Mouse (Mus musculus): ENCODE results near the gene Ctbp1. TPM values are rescaled to one million over a fixed set of nuclear protein-coding genes. Genes with fewer than 3 reads are reported as not detected.

Gene Ctbp1
- polyA plus RNA-seq, 1 experiment from 2014 or later, result 414 TPM

GRCm38 (mm10) chr5:33272845-33273776 lies 1.7 kb downstream of the Ctbp1 start:
- TF ChIP-seq CTCF (IDR thresholded peaks at IDR 0.05; ENCODE audit: low read depth), result no peak
- DNase-seq, result no peak
- peak overlapping the region; percentile 95; the same call in 1 of the 2 replicates for H3K27ac ChIP-seq (ENCODE audit: low read depth)
- peak overlapping the region; percentile 92 for H3K9ac ChIP-seq
- H3K4me1 ChIP-seq (ENCODE audit: insufficient read depth), result peaks cover 6% of the 10 kb centered on the region; the same call in 1 of the 2 replicates
- peaks cover 38% of the 10 kb centered on the region for H3K36me3 ChIP-seq (ENCODE audit: insufficient read depth)
- H3K27me3 ChIP-seq (ENCODE audit: insufficient read depth, low read length), result no peaks in the 10 kb centered on the region
- no peaks in the 10 kb centered on the region for H3K9me3 ChIP-seq (ENCODE audit: low read depth, low read length)
- 65% methylated on average over 7 of the region's 7 CpGs for WGBS
- no peak for ATAC-seq (ENCODE audit: insufficient read depth)
- peak overlapping the region; percentile 76 for H3K4me3 ChIP-seq (ENCODE audit: low read depth, low read length)
- peak overlapping the region; percentile 94 for H3K4me2 ChIP-seq

- peak overlapping the region; percentile 26 for H3K9ac ChIP-seq
- WGBS, result 84% methylated on average over 7 of the region's 7 CpGs
- 0 out of 2 replicates have a peak overlapping the region, but pooled peaks have one; percentile 94 for H3K4me2 ChIP-seq
- ATAC-seq (ENCODE audit: insufficient read depth) (no peak), DNase-seq (no peak)
- no peaks in the 10 kb centered on the region for H3K27me3 ChIP-seq (ENCODE audit: insufficient read depth, low read length)
- no peak overlapping the region for H3K4me3 ChIP-seq (ENCODE audit: low read depth, low read length)
- peaks cover 6% of the 10 kb centered on the region; the same call in 1 of the 2 replicates for H3K4me1 ChIP-seq (ENCODE audit: insufficient read depth)
- no peaks in the 10 kb centered on the region for H3K9me3 ChIP-seq (ENCODE audit: low read depth, low read length)
- no peak for TF ChIP-seq CTCF (IDR thresholded peaks at IDR 0.05; ENCODE audit: low read depth)
- H3K36me3 ChIP-seq (ENCODE audit: insufficient read depth), result peaks cover 47% of the 10 kb centered on the region
- H3K27ac ChIP-seq (ENCODE audit: low read depth), result no peak overlapping the region
Observed at GRCm38 (mm10) chr5:33272146-33272545, 2.6 kb downstream of the Ctbp1 start.

DNA sequence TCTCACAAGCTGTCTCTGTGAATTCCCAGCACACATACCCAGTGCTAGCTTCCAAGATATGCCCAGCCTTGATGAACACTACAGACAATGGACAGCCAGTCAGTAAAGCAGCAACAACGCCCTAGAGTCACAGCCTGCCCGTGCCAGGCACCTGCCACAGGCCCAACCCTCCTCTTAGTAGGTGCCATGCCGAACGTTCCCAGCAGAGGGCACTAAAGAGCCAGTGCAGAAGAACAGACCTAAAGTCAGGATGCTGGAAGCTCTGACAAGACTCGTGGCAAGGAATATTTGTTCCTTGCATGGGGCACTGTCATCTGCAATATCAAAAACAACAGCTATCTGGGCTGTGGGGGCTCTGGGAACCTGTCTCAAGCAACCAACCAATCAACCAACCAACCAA lies 4.2 kb downstream of the Ctbp1 start:
- ATAC-seq (ENCODE audit: insufficient read depth), result no peak
- peak; percentile 89 for DNase-seq
- Histone ChIP-seq H3K9ac (no peak overlapping the region), H3K9me3 (ENCODE audit: low read depth, low read length) (no peaks in the 10 kb centered on the region), H3K4me3 (ENCODE audit: low read depth, low read length) (no peak overlapping the region), H3K27me3 (ENCODE audit: insufficient read depth, low read length) (no peaks in the 10 kb centered on the region), H3K27ac (ENCODE audit: low read depth) (no peak overlapping the region), H3K4me2 (no peak overlapping the region), H3K4me1 (ENCODE audit: insufficient read depth) (peaks cover 6% of the 10 kb centered on the region; the same call in 1 of the 2 replicates), H3K36me3 (ENCODE audit: insufficient read depth) (peaks cover 63% of the 10 kb centered on the region)
- TF ChIP-seq CTCF (IDR thresholded peaks at IDR 0.05; ENCODE audit: low read depth), result peak; percentile 98
- WGBS, result 11% methylated on average over 5 of the region's 5 CpGs

- ATAC-seq (ENCODE audit: insufficient read depth) (no peak), DNase-seq (peak; percentile 26)
- Histone ChIP-seq H3K9ac (no peak overlapping the region), H3K36me3 (ENCODE audit: insufficient read depth) (peaks cover 100% of the 10 kb centered on the region), H3K9me3 (ENCODE audit: low read depth, low read length) (no peaks in the 10 kb centered on the region), H3K4me1 (ENCODE audit: insufficient read depth) (no peaks in the 10 kb centered on the region), H3K27ac (ENCODE audit: low read depth) (no peak overlapping the region), H3K4me2 (no peak overlapping the region), H3K27me3 (ENCODE audit: insufficient read depth, low read length) (no peaks in the 10 kb centered on the region), H3K4me3 (ENCODE audit: low read depth, low read length) (no peak overlapping the region)
- TF ChIP-seq CTCF (IDR thresholded peaks at IDR 0.05; ENCODE audit: low read depth), result no peak
- 62% methylated on average over 5 of the region's 5 CpGs for WGBS
Observed at GRCm38 (mm10) chr5:33254416-33254815, 20.4 kb downstream of the Ctbp1 start.

DNA sequence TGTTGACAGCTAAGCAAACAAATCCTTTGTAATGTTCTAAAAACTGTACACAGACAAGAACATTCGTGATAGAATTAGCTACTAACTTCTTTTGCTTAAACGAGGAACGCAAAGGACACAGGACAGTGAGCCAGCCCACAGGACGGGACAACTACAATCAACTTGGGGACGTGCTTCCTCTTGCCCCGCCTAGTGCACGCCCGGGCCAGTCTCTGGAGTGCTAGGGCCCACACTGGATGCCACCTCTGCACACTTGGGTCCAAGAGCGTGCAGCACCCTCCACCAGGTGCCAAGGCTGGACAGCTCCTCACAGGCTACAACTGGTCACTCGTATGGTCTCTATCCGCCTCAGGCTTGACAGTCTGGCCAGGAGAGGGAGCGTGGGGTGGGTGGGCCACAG lies 26.6 kb downstream of the Ctbp1 start:
- H3K4me1 ChIP-seq (ENCODE audit: insufficient read depth), result no peaks in the 10 kb centered on the region
- no peak overlapping the region for H3K4me2 ChIP-seq
- H3K36me3 ChIP-seq (ENCODE audit: insufficient read depth), result peaks cover 84% of the 10 kb centered on the region
- DNase-seq (no peak), ATAC-seq (ENCODE audit: insufficient read depth) (no peak)
- H3K9ac ChIP-seq, result no peak overlapping the region
- TF ChIP-seq CTCF (IDR thresholded peaks at IDR 0.05; ENCODE audit: low read depth), result no peak
- 80% methylated on average over 12 of the region's 12 CpGs for WGBS
- no peak overlapping the region for H3K27ac ChIP-seq (ENCODE audit: low read depth)
- no peaks in the 10 kb centered on the region for H3K27me3 ChIP-seq (ENCODE audit: insufficient read depth, low read length)
- no peaks in the 10 kb centered on the region for H3K9me3 ChIP-seq (ENCODE audit: low read depth, low read length)
- no peak overlapping the region for H3K4me3 ChIP-seq (ENCODE audit: low read depth, low read length)

DNA sequence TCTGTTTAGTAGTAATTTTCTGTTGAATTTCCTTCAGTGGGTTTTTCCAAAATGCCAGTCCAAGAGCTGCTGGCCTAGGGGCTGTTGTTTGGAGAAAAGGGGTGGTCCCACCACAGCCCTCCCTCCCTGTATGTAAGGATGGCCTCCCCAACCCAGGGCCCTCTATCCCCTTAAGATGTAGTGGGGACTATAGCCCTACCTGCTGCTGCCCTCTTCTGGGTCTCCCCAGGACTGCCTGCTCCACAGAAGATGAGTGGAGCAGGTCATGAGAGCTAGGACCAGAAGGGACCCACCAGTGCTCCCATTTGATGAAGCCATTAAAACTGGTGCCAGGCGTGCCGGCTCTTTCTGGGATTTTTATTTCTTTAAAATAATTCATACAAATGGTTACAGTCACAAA lies 27.4 kb downstream of the Ctbp1 start:
- H3K36me3 ChIP-seq (ENCODE audit: insufficient read depth), result peaks cover 78% of the 10 kb centered on the region
- no peak overlapping the region for H3K4me3 ChIP-seq (ENCODE audit: low read depth, low read length)
- DNase-seq (peak; percentile 40), ATAC-seq (ENCODE audit: insufficient read depth) (no peak)
- no peaks in the 10 kb centered on the region for H3K4me1 ChIP-seq (ENCODE audit: insufficient read depth)
- H3K27me3 ChIP-seq (ENCODE audit: insufficient read depth, low read length), result no peaks in the 10 kb centered on the region
- WGBS, result 86% methylated on average over 2 of the region's 2 CpGs
- H3K27ac ChIP-seq (ENCODE audit: low read depth), result no peak overlapping the region; the same call in 1 of the 2 replicates
- no peak overlapping the region for H3K9ac ChIP-seq
- H3K4me2 ChIP-seq, result no peak overlapping the region
- peak; percentile 57 for TF ChIP-seq CTCF (IDR thresholded peaks at IDR 0.05; ENCODE audit: low read depth)
- H3K9me3 ChIP-seq (ENCODE audit: low read depth, low read length), result no peaks in the 10 kb centered on the region

GRCm38 (mm10) chr5:33245701-33246100 lies 29.1 kb downstream of the Ctbp1 start:
- DNase-seq (peak; percentile 86), ATAC-seq (ENCODE audit: insufficient read depth) (peak; percentile 89)
- 35% methylated on average over 3 of the region's 3 CpGs for WGBS
- H3K4me1 ChIP-seq (ENCODE audit: insufficient read depth), result no peaks in the 10 kb centered on the region
- no peaks in the 10 kb centered on the region for H3K9me3 ChIP-seq (ENCODE audit: low read depth, low read length)
- H3K27ac ChIP-seq (ENCODE audit: low read depth), result peak overlapping the region; percentile 48; the same call in 1 of the 2 replicates
- no peak overlapping the region for H3K4me2 ChIP-seq
- no peak for TF ChIP-seq CTCF (IDR thresholded peaks at IDR 0.05; ENCODE audit: low read depth)
- no peak overlapping the region for H3K9ac ChIP-seq
- no peaks in the 10 kb centered on the region for H3K27me3 ChIP-seq (ENCODE audit: insufficient read depth, low read length)
- peaks cover 64% of the 10 kb centered on the region for H3K36me3 ChIP-seq (ENCODE audit: insufficient read depth)
- H3K4me3 ChIP-seq (ENCODE audit: low read depth, low read length), result no peak overlapping the region
